29 mouse cellular contexts compared by ENCODE assay signal in genomic region chr6:38887436-38887835, GRCm38 (mm10). TPM values are rescaled to one million over a fixed set of nuclear protein-coding genes. Genes with fewer than 3 reads are reported as not detected.
DNase-seq lines count a peak whose midpoint lies in the region; ATAC-seq and TF ChIP-seq lines count a peak whose summit lies in the region.
"Had no signal": no experiment of that assay in that cellular context is flagged by ENCODE, and none has a peak within 500 bp of the region (broad histone marks: within the 10 kb centered on the region; RNA-seq: fewer than 3 reads in every experiment).

No protein-coding gene starts in this region.

- intact Hi-C loops in heart, postnatal 10 days (cut with DNase I) = no loop called here

- peak; percentile 55 for DNase-seq in heart, adult 11 months
- DNase-seq in heart, postnatal 10 days = no peak
- peak; percentile 12 for DNase-seq in lung, embryonic 14.5 days
- DNase-seq in lung, postnatal 4 days = no peak
- DNase-seq in midbrain, embryonic 11.5 days (ENCODE audit: low spot score, missing footprints) = peak; percentile 64
- DNase-seq: adrenal gland, adult 8-10 months; adrenal gland, postnatal 14 days; adrenal gland, postnatal 36 days; B cell, adult 2 months; cerebellum, adult 11 months; cerebellum, adult 18-20 months; cerebellum, adult 8-10 months; cerebellum, adult 9-11 months; cerebellum, postnatal 14 days; cerebellum, postnatal 36 days; embryo, embryonic 11 days had no signal

- H3K9me3 ChIP-seq in lung, embryonic 14.5 days (ENCODE audit: low read depth, low read length) = no peaks in the 10 kb centered on the region
- no peaks in the 10 kb centered on the region for H3K9me3 ChIP-seq in midbrain, embryonic 11.5 days (ENCODE audit: control insufficient read depth, low read length)
- H3K9me3 ChIP-seq in midbrain, embryonic 13.5 days = no peaks in the 10 kb centered on the region
- H3K9me3 ChIP-seq: embryonic facial prominence, embryonic 13.5 days; embryonic facial prominence, embryonic 15.5 days; forebrain, embryonic 10.5 days; forebrain, embryonic 12.5 days had no signal

- no peak overlapping the region for H3K4me2 ChIP-seq in lung, embryonic 14.5 days
- no peak overlapping the region for H3K4me2 ChIP-seq in midbrain, embryonic 11.5 days
- no peak overlapping the region for H3K4me2 ChIP-seq in midbrain, embryonic 13.5 days (replicated peaks)
- H3K4me2 ChIP-seq: embryonic facial prominence, embryonic 13.5 days; embryonic facial prominence, embryonic 15.5 days; forebrain, embryonic 12.5 days had no signal

- H3K36me3 ChIP-seq in lung, embryonic 14.5 days (ENCODE audit: insufficient read depth) = no peaks in the 10 kb centered on the region
- H3K36me3 ChIP-seq in midbrain, embryonic 11.5 days (ENCODE audit: control insufficient read depth, insufficient read depth, low read length) = no peaks in the 10 kb centered on the region
- no peaks in the 10 kb centered on the region for H3K36me3 ChIP-seq in midbrain, embryonic 13.5 days
- H3K36me3 ChIP-seq: embryonic facial prominence, embryonic 13.5 days; embryonic facial prominence, embryonic 15.5 days; forebrain, embryonic 10.5 days; forebrain, embryonic 12.5 days; G1E had no signal

- H3K27ac ChIP-seq in lung, embryonic 14.5 days (ENCODE audit: low read depth) = no peak overlapping the region
- no peak overlapping the region for H3K27ac ChIP-seq in midbrain, embryonic 11.5 days (ENCODE audit: low read depth, low read length)
- H3K27ac ChIP-seq in midbrain, embryonic 13.5 days = no peak overlapping the region
- H3K27ac ChIP-seq: embryonic facial prominence, embryonic 13.5 days; embryonic facial prominence, embryonic 15.5 days; forebrain, embryonic 10.5 days; forebrain, embryonic 12.5 days had no signal

- no peak for ATAC-seq in lung, embryonic 14.5 days (ENCODE audit: insufficient read depth)
- ATAC-seq in midbrain, embryonic 11.5 days (ENCODE audit: low FRiP score) = no peak
- ATAC-seq in midbrain, embryonic 13.5 days = no peak
- ATAC-seq: activated CD4-positive, CD25-positive, alpha-beta regulatory T cell, adult 4 months; CD4-positive, CD25-positive, alpha-beta regulatory T cell, adult 4 months; forebrain, embryonic 14.5 days; forebrain, embryonic 16.5 days; Patski had no signal

- 76% methylated on average over 4 of the region's 4 CpGs for whole genome bisulfite sequencing in lung, embryonic 14.5 days
- 72% methylated on average over 4 of the region's 4 CpGs for WGBS in midbrain, embryonic 11.5 days
- 80% methylated on average over 4 of the region's 4 CpGs for WGBS in midbrain, embryonic 13.5 days

- no peaks in the 10 kb centered on the region for H3K27me3 ChIP-seq in lung, embryonic 14.5 days (ENCODE audit: insufficient read depth, low read length)
- H3K27me3 ChIP-seq in midbrain, embryonic 11.5 days (ENCODE audit: control insufficient read depth, insufficient read depth, low read length) = no peaks in the 10 kb centered on the region
- no peaks in the 10 kb centered on the region for H3K27me3 ChIP-seq in midbrain, embryonic 13.5 days
- H3K27me3 ChIP-seq: embryonic facial prominence, embryonic 13.5 days; embryonic facial prominence, embryonic 15.5 days; Patski had no signal

- no peak for TF ChIP-seq CTCF in lung, embryonic 14.5 days (IDR thresholded peaks at IDR 0.05; ENCODE audit: low read depth)

- H3K4me1 ChIP-seq in lung, embryonic 14.5 days (ENCODE audit: insufficient read depth) = no peaks in the 10 kb centered on the region
- H3K4me1 ChIP-seq in midbrain, embryonic 11.5 days (ENCODE audit: control insufficient read depth, insufficient read depth, low read length) = peaks cover 8% of the 10 kb centered on the region
- H3K4me1 ChIP-seq in midbrain, embryonic 13.5 days (replicated peaks) = peaks cover 9% of the 10 kb centered on the region

- H3K4me3 ChIP-seq in lung, embryonic 14.5 days (ENCODE audit: low read depth, low read length) = no peak overlapping the region
- H3K4me3 ChIP-seq in midbrain, embryonic 11.5 days (ENCODE audit: low read depth, low read length) = no peak overlapping the region
- no peak overlapping the region for H3K4me3 ChIP-seq in midbrain, embryonic 13.5 days (replicated peaks)
- H3K4me3 ChIP-seq: embryonic facial prominence, embryonic 13.5 days; embryonic facial prominence, embryonic 15.5 days; erythroblast, embryonic 14.5 days; forebrain, embryonic 10.5 days; forebrain, embryonic 12.5 days had no signal

- H3K9ac ChIP-seq in lung, embryonic 14.5 days = no peak overlapping the region
- no peak overlapping the region for H3K9ac ChIP-seq in midbrain, embryonic 11.5 days (ENCODE audit: low read length)
- H3K9ac ChIP-seq in midbrain, embryonic 13.5 days (replicated peaks) = no peak overlapping the region
- H3K9ac ChIP-seq: embryonic facial prominence, embryonic 13.5 days; embryonic facial prominence, embryonic 15.5 days; forebrain, embryonic 12.5 days had no signal

RNA-seq across cellular contexts. Expression of gene Hipk2, which starts 11.5 kb away (rescaled TPM):
- 10 to 100 TPM; 73.7 to 80.5 TPM for total RNA-seq in heart, postnatal 10 days (2021)
- 18.2 and 20.8 TPM in 2 replicates for polyA plus RNA-seq in lung, embryonic 14.5 days (2014; fragmentation: Nextera tagmentation; extraction: Ambion mirVana)
- polyA plus RNA-seq in midbrain, embryonic 11.5 days (2014; fragmentation: Nextera tagmentation; extraction: Ambion mirVana) = 25.2 and 25.8 TPM in 2 replicates
- polyA plus RNA-seq in midbrain, embryonic 13.5 days (2015; fragmentation: Nextera tagmentation; extraction: Ambion mirVana) = 44.0 and 46.9 TPM in 2 replicates

RNA-seq across cellular contexts. Expression of gene Tbxas1, which starts 12.2 kb away (rescaled TPM):
- total RNA-seq in heart, postnatal 10 days (2021) = 1 to 10 TPM; 1.0 to 1.4 TPM
- 2.7 and 3.4 TPM in 2 replicates for polyA plus RNA-seq in lung, embryonic 14.5 days (2014; fragmentation: Nextera tagmentation; extraction: Ambion mirVana)
- 1.5 TPM in 2 replicates for polyA plus RNA-seq in midbrain, embryonic 11.5 days (2014; fragmentation: Nextera tagmentation; extraction: Ambion mirVana)
- 1.6 and 2.1 TPM in 2 replicates for polyA plus RNA-seq in midbrain, embryonic 13.5 days (2015; fragmentation: Nextera tagmentation; extraction: Ambion mirVana)
- total RNA-seq: CH12.LX had no signal

Comparison
In these comparisons a context has a peak if more than half of its experiments do, and no peak if none do; other contexts are left out.
1. DNase-seq: peak in heart, adult 11 months (single experiment), lung, embryonic 14.5 days (single experiment) and midbrain, embryonic 11.5 days (single experiment); none in heart, postnatal 10 days (0 of 2) and lung, postnatal 4 days (0 of 2).